Mouse (Mus musculus) thymus, adult 2 months (tissue): ENCODE measurements around the gene Il18.

Experiments
- CTCF ChIP-seq: fragments of 200-500 bp; IDR thresholded peaks from 2 replicates; pipeline ENCODE4 v1.5.1; 2012; ENCODE audit warnings: mild to moderate bottlenecking, control low read depth, low read length, moderate library complexity, borderline replicate concordance; ENCODE audit not compliant: control insufficient read depth, poor library complexity, insufficient read depth; ENCODE audit errors: extremely low read depth
- POLR2A ChIP-seq: fragments of 200-500 bp; IDR thresholded peaks from 2 replicates; pipeline ENCODE4 v1.6.1; 2012; ENCODE audit warnings: mild to moderate bottlenecking, low read length, control low read depth, moderate library complexity; ENCODE audit not compliant: control insufficient read depth, poor library complexity, insufficient read depth; ENCODE audit errors: extremely low read depth

GRCm38 (mm10) chr9:50580370-50580769, 25.7 kb downstream of the Il18 start:
- TF ChIP-seq CTCF (no peak), POLR2A (no peak)
